Mouse (Mus musculus) heart, adult 11 months (tissue): ENCODE data around the gene Wnt11.

Experiments used
- DNase-seq: peaks from one replicate; pipeline ENCODE4 v3.0.0; 2022

Gene Wnt11

DNA sequence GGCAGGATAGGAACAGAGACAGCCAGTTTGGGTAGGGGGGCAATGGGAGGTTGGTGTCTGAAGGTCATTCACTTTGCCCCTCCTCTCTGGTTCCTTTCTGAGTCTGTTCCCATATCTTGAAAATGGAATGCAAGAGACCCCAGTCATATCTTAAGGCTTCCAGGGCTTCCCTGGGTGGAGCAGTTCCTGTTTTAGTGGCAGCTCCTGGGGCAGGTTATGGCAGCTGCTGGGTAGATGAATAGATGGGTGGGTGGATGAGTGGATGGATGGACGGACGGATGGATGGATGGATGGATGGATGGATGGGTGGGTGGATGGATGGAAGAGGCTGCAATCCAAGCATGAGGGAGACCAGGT is 32.9 kb downstream of the Wnt11 start:
- DNase-seq: no peak

DNA sequence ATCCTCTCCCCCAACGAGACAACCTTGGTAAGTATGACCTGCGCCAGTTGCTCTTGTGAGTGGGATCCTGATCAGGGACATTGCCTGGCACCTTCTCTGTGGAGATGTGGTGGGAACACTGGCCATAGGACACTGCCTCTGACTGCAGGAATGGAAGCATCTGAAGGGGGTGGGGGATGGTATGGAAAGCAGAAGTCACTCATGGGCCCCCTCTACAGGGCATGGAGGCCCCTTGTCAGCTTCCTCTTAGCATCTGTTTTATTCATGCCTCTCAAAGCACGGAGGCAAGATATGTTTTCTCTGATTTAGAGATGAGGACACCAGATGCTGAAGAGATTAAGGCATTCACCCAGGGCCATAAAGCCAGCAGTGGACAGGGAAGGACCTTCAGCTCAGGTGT is 34.2 kb downstream of the Wnt11 start:
- DNase-seq: no peak

DNA sequence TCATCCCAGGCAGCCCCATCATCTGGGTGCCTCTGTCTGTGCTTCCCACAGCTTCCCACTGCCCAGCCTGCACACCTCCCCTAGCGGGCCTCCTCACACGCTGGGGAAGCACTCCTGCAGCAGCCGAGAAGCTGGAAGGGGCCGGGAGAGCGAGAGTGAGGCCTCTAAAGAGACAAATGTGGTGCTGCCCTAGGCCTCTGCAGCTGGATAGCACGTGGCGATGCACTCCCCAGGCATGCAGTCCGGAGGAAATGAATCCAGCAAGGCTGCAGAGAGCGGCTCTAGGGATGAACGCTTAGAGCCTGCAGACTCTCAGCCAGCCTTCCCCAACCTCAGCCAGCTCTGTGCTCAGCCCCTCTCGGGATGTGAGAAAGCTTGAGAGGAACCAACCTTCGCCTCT is 35.9 kb downstream of the Wnt11 start:
- DNase-seq: peak; percentile 95

DNA sequence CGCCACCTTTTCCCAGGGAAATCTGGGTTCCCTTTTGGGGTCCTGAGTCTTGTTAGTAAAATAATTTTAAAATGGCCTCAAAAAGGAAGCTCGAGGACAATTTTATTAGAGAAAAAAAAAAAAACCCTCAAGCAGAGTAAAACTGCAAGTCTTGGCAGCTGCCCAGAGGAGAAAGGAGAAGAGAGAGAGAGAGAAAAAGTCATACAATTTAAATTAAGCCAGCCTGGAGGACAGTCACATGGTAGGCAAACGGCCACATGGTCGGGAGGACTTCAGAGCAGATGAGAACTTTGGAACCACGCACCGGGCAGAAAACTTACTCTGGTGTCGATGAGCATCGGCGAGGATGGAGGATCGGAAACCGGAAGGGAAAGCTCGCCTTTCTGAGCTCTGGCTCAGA is 37.0 kb downstream of the Wnt11 start:
- no peak for DNase-seq

DNA sequence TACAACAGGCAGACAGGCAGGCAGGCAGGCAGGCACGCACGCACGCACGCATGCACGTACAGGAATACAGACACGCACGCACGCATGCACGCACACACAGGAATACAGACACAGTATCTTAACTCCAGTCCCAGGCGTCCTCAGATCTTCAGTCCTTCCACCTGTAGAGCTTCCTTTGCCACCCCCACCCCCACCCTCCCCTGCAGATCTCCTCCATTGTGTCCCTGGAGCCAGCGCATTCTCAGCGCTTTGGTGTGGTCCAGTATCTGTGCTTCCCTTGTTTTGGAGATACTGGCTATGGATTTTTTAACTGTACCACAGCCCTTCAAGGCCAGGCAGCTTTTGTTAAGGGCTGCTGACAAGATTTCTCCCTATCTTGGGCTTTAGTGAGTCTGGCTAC is 38.4 kb downstream of the Wnt11 start:
- no peak for DNase-seq

DNA sequence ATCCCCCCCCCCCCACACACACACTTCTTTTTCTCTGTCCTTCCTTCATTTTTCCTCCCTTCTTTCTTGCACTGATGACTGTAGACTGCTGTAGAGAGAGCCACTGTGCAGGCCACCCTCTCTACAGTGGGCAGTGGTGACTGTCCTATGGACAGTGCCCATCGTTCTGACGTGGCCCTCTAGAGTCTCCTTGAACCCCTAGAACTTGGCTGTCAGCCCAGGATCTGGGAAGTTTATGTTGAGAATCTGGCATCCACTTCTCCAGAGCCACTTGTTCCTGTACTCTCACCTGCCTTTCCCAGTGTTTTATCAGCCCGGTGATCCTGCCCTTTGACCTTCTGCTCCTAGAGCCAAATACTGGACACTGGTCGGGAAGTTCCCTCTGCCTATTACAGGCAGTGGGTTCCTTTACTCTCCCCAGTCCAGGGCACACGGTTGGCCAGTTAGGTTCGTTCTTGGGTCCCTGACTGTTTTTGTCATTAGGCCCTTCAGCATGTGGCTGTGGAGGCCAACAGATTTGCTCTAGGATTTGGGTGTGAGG is 39.6 kb downstream of the Wnt11 start:
- DNase-seq: no peak

DNA sequence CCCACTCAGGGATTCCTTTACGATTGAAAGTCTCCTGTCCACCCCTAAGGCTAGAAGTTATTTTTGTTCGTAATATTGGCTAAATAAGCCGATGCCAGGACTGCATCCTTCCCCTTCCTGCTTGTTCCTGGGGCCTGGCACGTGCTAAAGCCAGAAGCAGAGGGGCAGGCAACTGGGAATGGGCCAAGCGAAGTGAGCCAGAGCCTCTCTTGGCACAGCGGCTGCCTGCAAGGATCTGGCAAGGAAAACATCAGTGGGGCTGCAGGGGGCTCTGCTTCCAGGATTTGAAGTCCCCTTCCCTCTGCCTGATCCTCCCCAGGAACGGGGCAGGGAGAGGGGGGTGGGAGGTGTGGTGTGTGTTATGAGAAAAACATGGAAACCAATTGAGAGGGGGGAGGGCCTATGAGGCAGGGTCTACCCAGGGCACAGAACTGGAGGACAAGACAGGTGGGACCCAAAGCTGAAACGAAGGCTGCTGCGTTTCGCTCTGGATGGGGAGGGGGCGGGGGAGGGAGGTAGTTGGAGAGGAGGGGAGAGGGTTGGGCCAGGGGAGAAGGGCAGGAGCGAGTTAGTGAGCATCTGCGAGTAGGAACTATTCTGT is 40.6 kb downstream of the Wnt11 start:
- no peak for DNase-seq

DNA sequence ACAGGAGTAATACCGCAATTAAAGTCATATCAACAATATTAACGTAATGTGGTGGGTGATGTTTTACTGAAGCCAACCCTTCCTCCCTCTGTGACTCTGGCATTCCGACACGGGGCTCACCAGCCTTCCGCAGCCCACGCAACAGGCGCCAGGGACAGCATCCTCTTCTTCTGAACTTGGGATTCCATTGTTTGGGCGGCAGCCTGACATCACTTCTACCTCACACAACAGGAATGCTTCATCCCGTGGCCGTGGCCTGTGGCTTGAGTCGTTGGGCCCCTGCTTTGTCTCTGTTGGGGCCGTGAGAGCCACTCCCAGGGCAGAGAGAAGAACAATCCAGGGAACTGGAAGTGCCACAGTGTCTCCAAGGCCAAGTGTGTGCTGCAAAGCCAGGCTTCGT is 41.2 kb downstream of the Wnt11 start:
- DNase-seq: no peak

DNA sequence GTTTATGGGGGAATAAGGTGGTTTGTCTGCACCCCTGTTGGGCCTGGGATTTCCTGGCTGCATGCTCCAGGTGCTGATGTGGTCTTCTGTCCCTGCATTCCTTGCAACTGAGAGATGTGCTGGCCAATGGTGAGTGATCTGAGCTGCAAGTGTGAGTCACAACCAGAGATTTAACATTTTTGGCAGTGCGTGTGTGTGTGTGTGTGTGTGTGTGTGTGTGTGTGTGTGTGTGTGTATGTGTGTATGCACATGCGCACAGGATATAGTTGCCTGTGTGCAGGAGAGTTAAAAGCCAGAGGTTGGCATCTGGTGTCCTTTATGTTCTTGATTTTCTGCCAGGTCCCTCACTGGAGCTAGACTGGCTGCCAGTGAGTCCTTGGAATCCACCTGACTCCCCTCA is 44.3 kb downstream of the Wnt11 start:
- DNase-seq: no peak

DNA sequence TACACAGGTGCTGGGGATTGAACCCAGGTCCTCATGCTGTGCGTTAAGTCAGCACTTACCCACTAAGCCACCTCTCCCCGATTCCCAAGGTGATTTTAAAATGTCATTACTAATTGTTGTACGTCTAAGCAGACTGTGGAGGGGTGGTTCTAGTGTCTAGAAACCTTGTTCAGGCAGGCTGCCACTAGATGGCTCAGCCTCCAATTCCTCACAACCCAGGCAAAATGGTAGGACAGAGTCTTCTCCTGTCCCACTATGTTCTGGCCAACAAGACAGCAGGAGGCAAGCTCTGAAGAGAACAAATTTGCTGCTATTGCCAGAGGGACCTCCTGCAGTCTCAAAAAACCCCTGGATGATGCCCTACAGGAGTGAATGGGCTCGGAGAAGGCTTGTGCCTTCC is 47.0 kb downstream of the Wnt11 start:
- DNase-seq: no peak

DNA sequence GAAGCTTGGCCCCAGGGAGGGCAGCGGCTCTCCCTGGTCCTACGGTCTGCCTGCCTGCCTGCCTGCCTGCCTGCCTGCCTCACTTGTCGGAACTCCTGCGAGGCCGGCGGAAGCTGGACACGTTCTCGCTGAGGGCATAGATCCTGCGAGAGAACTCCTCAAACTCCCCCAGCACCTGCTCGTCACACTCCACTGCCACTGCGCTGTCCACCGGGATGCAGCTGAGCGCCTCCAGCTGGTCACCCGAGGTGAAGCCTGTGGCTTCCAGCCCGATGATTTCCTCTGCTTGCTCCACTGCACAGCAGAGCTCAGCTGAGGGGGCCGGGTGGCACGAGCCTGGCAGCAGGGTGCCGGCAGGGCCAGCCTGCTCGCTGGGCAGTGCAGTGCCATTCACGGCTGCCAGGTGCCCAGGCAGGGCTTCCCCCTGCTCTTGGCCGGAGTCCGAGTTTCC is 52.9 kb downstream of the Wnt11 start:
- DNase-seq: no peak

DNA sequence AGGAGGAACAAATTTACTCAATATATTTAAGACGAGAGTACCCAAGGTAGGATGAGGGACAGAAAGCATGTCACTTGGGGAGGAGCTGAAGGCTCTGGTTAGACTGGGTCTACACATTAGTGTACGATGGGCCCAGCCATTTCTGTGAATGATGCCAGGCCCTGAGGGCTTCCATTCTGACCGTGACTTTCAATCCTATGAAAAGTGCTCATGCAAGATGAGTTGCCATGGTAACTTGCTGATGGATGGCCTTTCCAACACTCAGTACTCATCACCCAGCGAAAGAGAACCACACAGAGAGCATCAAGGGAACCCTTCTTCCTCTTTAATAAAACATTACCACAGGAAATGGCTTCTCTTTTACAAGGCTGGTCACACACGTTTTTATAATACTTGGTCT is 53.9 kb downstream of the Wnt11 start:
- DNase-seq: no peak

DNA sequence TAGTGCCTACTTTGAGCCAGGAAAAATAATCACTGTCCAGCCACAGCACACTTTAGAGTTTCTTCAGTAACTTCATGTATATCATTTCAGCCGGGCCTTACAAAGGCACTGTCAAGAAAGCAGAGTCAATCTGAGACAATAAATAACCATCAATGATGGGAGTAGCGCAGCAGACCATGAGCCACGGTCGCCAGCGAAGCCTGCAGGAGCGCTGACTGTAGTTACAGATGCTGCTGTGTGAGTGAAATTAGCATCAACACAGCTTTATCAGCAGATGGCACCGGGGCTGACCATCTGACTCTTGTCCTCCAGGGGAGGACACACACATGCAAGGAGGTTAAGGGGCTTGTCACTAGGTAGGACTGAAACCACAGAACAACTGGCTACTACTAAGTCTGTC is 54.3 kb downstream of the Wnt11 start:
- DNase-seq: no peak

DNA sequence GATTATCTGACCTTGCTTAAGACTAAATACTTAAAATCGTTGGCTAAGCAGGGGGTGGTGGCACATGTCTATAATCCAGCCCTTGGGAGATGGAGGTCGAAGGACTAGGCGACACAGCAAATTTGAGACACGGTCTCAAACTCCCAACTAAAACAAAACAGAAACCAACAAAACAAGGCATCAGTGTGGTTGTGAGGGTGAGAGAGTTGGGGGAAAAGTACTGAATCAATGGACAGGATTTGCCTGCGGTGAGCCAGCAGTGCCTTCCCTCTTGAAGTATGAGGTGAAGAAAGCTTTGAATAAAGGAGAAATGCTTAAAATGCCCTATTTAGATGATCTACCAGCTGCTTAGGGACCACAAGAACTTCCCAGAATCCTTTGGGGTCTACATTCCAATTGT is 58.2 kb downstream of the Wnt11 start:
- no peak for DNase-seq

DNA sequence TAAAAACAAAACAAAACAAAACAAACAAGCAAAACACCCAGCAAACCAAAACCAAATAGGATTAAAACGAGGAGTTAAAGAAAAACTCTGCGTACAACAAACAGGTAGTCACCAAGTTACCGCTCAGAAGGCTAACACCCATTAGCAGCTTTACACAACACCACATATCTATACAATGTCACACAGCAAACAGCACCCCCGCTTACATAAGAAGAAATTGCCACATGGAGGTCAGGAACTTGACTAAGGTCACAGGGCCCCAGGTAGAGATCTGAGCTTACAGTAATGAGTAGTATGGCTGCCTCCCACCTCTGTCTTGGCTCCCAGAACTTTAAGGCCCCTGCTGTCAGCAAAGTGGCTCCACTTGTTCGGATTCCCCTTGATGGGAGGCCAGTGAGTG is 59.4 kb downstream of the Wnt11 start:
- DNase-seq: no peak

DNA sequence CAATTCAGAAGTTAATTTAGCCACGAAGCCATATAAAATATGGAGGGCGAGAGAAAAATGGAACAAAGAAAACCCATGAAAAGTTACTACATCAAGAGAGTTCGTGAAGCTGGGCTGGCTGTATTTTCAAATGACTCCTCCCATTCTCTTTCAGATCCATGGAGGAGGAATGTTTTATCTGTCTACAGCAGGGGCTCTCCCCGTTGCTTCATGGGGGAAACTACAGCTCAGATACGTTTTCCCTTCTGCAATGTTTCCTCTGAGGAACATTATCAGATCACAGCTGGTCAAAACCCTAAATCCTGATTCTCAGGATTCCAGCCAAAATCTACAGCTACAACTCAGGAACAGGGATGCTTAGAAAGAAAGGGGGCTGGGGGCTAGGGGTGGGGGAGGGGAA is 59.9 kb downstream of the Wnt11 start:
- no peak for DNase-seq

DNA sequence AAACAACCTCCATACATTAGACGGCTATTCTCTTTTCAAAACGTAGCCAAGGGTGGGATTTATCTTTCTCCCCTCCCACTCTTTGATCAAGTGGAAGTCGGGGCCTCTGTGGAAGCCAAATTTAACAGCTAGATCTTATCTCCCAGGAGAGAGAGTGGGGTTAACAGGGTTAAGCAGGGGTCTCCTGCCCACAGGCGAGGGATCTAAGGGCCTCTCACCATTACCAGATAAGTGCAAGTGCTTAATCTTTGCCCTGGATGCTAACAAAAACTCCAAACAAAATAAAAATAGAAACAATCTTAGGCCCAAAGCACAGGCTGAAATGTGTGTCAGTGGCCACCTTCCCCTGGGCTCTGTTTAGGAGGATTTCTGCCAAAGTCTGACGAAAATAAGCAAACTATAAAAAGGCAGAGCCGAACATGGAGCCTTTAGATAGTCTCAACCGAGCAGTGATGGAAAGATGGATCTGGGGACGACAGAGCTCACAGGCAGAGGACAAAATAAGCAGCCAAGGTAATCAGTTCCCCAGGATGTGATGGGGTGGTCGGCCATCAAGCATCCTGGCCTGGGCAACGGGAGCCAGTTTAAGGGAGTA is 60.7 kb downstream of the Wnt11 start:
- DNase-seq: peak; percentile 92

DNA sequence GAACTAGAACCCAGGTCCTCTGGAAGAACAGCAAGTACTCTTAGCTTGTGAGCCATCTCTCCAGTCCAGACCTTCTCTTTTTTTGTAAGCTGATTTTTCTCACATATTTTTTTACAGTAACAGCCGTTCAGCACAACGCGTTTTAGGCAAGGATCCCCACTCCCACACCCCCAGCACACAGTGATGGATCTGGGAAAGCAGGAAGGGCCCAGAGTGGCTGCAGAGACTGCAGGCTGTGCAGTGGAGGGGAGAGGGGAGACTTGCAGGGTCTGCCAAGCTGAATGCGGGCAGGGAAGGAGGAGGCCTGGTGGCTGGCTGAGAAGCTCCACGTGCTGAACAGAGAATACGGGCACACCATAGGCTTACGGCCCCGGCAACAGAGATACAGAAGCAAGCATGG is 62.4 kb downstream of the Wnt11 start:
- peak; percentile 82 for DNase-seq

DNA sequence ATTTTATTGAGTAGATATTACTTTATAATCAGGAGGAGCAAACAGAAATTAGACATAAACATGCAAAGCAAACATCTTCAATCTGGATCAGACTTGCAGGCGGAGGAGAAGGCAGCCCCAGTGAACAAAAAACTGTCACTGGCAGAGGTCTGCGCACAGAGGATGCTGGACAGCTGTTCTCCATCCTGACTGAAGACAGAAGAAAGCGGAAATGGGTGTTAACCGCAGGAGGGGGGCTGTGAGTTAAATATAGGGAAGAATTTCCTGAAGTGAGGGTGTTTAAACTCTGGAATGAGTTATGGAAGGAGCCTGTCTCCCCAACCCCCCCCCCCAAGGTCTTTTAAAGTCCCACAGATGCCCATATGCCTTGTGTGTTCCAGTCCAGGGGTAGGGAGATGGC is 64.9 kb downstream of the Wnt11 start:
- DNase-seq: peak; percentile 96

DNA sequence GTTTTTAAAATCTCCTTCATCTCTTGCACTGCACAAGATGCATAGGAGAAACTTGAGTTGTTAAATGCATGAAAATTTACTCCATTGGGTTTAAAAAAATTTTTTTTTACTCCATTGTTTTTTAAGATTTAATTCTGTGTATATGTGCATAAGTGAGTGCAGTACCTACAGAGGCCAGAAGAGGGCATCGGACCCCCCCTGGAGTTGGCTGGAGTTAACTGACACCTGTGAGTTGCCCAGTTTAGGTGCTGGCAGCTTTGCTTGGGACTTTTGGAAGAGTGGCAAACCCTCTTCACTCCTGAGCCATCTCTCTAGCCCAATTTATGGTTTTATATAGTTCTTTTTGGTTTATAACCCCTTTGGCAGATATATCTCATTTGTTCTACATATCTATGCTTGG is 66.2 kb downstream of the Wnt11 start:
- DNase-seq: no peak

DNA sequence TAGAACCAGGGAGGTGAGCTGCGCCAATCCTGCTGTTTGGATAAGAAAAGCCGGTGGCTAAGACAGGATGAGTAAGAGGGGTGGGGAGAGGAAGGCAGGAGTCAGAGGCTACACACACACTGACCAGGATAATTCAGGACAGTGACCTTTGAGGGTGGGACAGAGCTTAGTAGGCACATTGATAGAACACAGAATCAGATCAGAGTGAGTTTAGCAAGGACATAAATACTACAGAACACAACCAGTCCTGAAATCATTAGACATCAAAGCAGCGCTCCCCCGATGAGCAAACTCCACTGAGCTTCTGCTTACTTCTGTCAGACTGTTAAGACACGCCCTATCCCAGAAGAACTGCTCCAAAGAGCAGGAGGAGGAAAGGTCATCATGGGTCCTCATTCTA is 69.0 kb downstream of the Wnt11 start:
- DNase-seq: no peak
